8 mouse cellular contexts compared by ENCODE assay signal in the genomic region with DNA sequence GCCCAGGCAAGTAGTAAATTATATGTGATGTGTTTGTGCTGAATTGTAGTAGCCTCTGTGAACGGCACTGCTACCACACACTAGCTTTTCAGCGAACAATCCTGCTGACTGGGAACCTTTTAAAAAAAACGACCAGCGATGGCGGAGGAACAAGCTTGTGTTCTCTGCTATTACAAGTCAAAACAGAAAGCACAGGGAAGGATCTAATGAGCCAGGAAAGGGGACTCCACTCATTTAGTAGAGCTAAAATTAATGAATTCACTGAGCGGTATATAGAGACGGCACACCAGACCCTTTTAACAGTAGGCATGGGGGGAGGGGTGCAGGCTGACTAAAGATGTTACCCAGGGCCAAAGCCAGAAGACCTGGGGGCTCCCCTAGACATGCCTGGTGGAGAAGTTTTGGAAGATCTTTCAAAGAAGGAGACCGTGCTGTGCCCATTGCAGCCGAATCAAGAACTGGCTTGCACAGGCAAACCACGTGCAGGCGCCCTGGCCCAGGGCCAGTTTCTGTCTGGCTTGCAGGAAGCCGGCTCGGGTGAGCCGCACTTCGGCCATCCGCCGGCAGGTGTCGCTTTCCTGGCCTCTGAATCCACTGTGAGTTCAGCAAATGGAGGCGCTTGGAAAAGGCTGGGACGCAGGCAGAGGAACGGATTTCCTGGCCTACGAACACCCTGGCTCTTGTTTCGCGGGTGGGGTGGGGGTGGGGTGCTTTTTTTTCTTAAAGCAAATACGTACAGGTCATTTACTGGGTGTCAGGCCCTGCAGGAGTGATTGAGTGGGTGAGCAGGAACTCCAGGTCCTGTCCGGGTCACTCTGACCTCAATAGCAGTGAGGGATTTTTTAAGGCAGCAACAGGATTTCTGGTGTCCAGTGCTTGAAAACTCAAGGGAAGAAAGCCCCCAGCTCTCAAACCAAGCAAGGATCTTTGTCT. TPM values are rescaled to one million over a fixed set of nuclear protein-coding genes. Genes with fewer than 3 reads are reported as not detected.
DNase-seq lines count a peak whose midpoint lies in the region; ATAC-seq lines count a peak whose summit lies in the region.

No protein-coding gene starts in this region.

- H3K4me2 ChIP-seq in intestine, embryonic 15.5 days (replicated peaks): peak overlapping the region; percentile 70

- peak; percentile 90 for ATAC-seq in intestine, embryonic 15.5 days
- ATAC-seq in megakaryocyte-erythroid progenitor cell, adult 5-6 weeks (replicated peaks; ENCODE audit: low FRiP score, low TSS enrichment, poor library complexity, severe bottlenecking): peak; percentile 82

- 8% methylated on average over 26 of the region's 26 CpGs for WGBS in intestine, embryonic 15.5 days

- no peaks in the 10 kb centered on the region for H3K27me3 ChIP-seq in intestine, embryonic 15.5 days (replicated peaks)

- H3K4me3 ChIP-seq in intestine, embryonic 15.5 days (replicated peaks): peak overlapping the region; percentile 30

- H3K27ac ChIP-seq in intestine, embryonic 15.5 days: peak overlapping the region; percentile 58

- intact Hi-C loops in gastrocnemius, postnatal 36 days (cut with DNase I): loop anchor here (2.0 kb wide), 1 partner anchor 46 kb away; no protein-coding TSS in a partner anchor
- intact Hi-C loops in left cerebral cortex, postnatal 14 days (cut with DNase I): loop anchor here (2.0 kb wide), 1 partner anchor 44 kb away; no protein-coding TSS in a partner anchor

- peaks cover 22% of the 10 kb centered on the region; the same call in 1 of the 2 replicates for H3K4me1 ChIP-seq in intestine, embryonic 15.5 days (replicated peaks)

- H3K36me3 ChIP-seq in intestine, embryonic 15.5 days: no peaks in the 10 kb centered on the region

- peak; percentile 99 for DNase-seq in adrenal gland, adult 2 months
- DNase-seq in embryo, embryonic 11 days: peak; percentile 96
- DNase-seq in gastrocnemius, postnatal 36 days: peak; percentile 100
- DNase-seq in left cerebral cortex, postnatal 14 days (ENCODE audit: low spot score in 2 of 2): peak; percentile 100
- DNase-seq in right cerebral cortex, postnatal 14 days: peak; percentile 100
- peak; percentile 100 for DNase-seq in urinary bladder, postnatal 25 days (ENCODE audit: low spot score)

- no peaks in the 10 kb centered on the region for H3K9me3 ChIP-seq in intestine, embryonic 15.5 days

- 0 out of 2 replicates have a peak overlapping the region, but pooled peaks have one; percentile 10 for H3K9ac ChIP-seq in intestine, embryonic 15.5 days

RNA-seq across cellular contexts. Expression of gene Gm42791, which starts 11.7 kb away (rescaled TPM):
- 1 to 10 TPM; 6.3 to 6.5 TPM for total RNA-seq in adrenal gland, adult 2 months (2021)
- not detected in 2 replicates for polyA plus RNA-seq in adrenal gland, adult 2 months (2012; rRNA removed)
- 1 to 10 TPM; 1.4 to 2.5 TPM for total RNA-seq in gastrocnemius, postnatal 36 days (2021)
- 0.57 and 2.3 TPM in 2 replicates for polyA plus RNA-seq in intestine, embryonic 15.5 days (2015; fragmentation: Nextera tagmentation; extraction: Ambion mirVana)
- 10 to 100 TPM; 16.6 to 17.8 TPM for total RNA-seq in left cerebral cortex, postnatal 14 days (2021)
- 12.5 TPM in 1 of 2 replicates, not detected in the other for total RNA-seq in megakaryocyte-erythroid progenitor cell, adult 5-6 weeks (2014; fragmentation: Nextera tagmentation)
- 7.8 and 10.8 TPM in 2 replicates for total RNA-seq in megakaryocyte-erythroid progenitor cell, adult 5-6 weeks (2017)

Comparison
In these comparisons a context has a peak if more than half of its experiments do, and no peak if none do; other contexts are left out.
1. Peak in every context shown above with its lines: DNase-seq, ATAC-seq, H3K4me3 ChIP-seq and H3K27ac ChIP-seq.